Mouse (Mus musculus): ENCODE results near the gene Olfr15. TPM values are rescaled to one million over a fixed set of nuclear protein-coding genes. Genes with fewer than 3 reads are reported as not detected.
"Not testable (repeated sequence)": the region's sequence is repeated elsewhere in the genome, so short reads cannot be mapped to it uniquely, and the experiment has no call there.

Olfr15 gene
- total and polyA plus RNA-seq, 2 experiments = not detected

GRCm38 (mm10) chr16:3846711-3847518 is 16.2 kb downstream of the Olfr15 start, which contains the start of gene Zfp174:
Gene Zfp174 (plus strand): TSS chr16:3847268.
- Histone ChIP-seq H3K4me3 (ENCODE audit: insufficient read depth, low read depth, low read length) (peak within 1 kb of the TSS; percentile 57), H3K4me1 (ENCODE audit: control insufficient read depth, insufficient read depth, low read length) (peaks cover 11% of the 10 kb centered on the region), H3K27me3 (ENCODE audit: control insufficient read depth, insufficient read depth, low read length) (no peaks in the 10 kb centered on the region), H3K36me3 (ENCODE audit: control insufficient read depth, insufficient read depth, low read length) (no peaks in the 10 kb centered on the region), H3K9ac (ENCODE audit: low read depth, low read length) (peak within 1 kb of the TSS; percentile 64), H3K27ac (replicated peaks; ENCODE audit: insufficient read depth, low read depth, low read length) (peak within 1 kb of the TSS; percentile 25), H3K79me2 (ENCODE audit: control insufficient read depth, insufficient read depth, low read length) (no peaks in the 10 kb centered on the region)
- 2% methylated on average over 38 of the region's 38 CpGs for WGBS
- TF ChIP-seq POLR2A (IDR thresholded peaks at IDR 0.05; ENCODE audit: extremely low read depth, insufficient read depth, low read length) (peak; percentile 76), CTCF (IDR thresholded peaks at IDR 0.05; ENCODE audit: low read depth, low read length) (0 out of 2 replicates have a peak, but pooled peaks have one; percentile 11)
- peak; percentile 95 for DNase-seq (ENCODE audit: extremely low read depth, low read depth, low spot score)

DNA sequence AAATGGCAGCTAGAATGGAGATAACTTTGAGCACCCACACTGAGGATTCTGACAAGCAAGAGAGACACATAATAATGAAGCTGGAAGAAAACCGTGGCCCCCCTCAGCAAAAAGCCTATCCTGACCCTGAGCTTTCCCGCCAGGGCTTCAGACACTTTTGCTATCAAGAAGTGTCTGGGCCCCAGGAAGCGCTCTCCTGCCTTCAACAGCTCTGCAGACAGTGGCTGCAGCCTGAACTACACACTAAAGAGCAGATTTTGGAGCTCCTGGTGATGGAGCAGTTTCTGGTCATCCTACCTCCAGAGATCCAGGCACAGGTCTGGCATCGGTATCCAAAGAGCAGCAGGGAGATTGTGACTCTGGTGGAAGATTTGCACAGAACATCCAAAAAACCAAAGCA is 17.2 kb downstream of the Olfr15 start:
- Histone ChIP-seq H3K79me2 (ENCODE audit: control insufficient read depth, insufficient read depth, low read length) (no peaks in the 10 kb centered on the region), H3K36me3 (ENCODE audit: control insufficient read depth, insufficient read depth, low read length) (no peaks in the 10 kb centered on the region), H3K27ac (replicated peaks; ENCODE audit: insufficient read depth, low read depth, low read length) (no peak overlapping the region), H3K4me3 (ENCODE audit: insufficient read depth, low read depth, low read length) (peak overlapping the region; percentile 52; the same call in 1 of the 2 replicates), H3K9ac (ENCODE audit: low read depth, low read length) (no peak overlapping the region), H3K4me1 (ENCODE audit: control insufficient read depth, insufficient read depth, low read length) (peaks cover 11% of the 10 kb centered on the region), H3K27me3 (ENCODE audit: control insufficient read depth, insufficient read depth, low read length) (no peaks in the 10 kb centered on the region)
- TF ChIP-seq POLR2A (IDR thresholded peaks at IDR 0.05; ENCODE audit: extremely low read depth, insufficient read depth, low read length) (no peak), CTCF (IDR thresholded peaks at IDR 0.05; ENCODE audit: low read depth, low read length) (no peak)
- DNase-seq (ENCODE audit: extremely low read depth, low read depth, low spot score) = no peak
- WGBS = 72% methylated on average over 4 of the region's 4 CpGs

DNA sequence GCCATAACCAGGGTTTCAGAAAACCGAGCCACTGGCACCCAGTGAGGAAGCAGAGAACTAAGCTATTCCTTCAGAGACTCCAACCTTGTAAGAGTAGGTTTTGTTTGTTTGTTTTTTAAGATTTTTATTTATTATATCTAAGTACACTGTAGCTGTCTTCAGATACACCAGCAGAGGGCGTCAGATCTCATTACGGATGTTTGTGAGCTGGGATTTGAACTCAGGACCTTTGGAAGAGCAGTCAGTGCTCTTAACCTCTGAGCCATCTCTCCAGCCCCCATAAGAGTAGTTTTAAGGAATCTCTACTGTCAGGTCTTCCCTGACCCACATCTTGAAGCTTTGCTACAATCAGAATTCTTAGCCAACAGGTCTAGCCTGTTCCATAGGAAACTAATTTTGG is 17.7 kb downstream of the Olfr15 start:
- TF ChIP-seq CTCF (IDR thresholded peaks at IDR 0.05; ENCODE audit: low read depth, low read length) (no peak), POLR2A (IDR thresholded peaks at IDR 0.05; ENCODE audit: extremely low read depth, insufficient read depth, low read length) (no peak)
- Histone ChIP-seq H3K36me3 (ENCODE audit: control insufficient read depth, insufficient read depth, low read length) (no peaks in the 10 kb centered on the region), H3K4me3 (ENCODE audit: insufficient read depth, low read depth, low read length) (no peak overlapping the region), H3K27ac (replicated peaks; ENCODE audit: insufficient read depth, low read depth, low read length) (no peak overlapping the region), H3K79me2 (ENCODE audit: control insufficient read depth, insufficient read depth, low read length) (no peaks in the 10 kb centered on the region), H3K9ac (ENCODE audit: low read depth, low read length) (no peak overlapping the region), H3K4me1 (ENCODE audit: control insufficient read depth, insufficient read depth, low read length) (peaks cover 7% of the 10 kb centered on the region), H3K27me3 (ENCODE audit: control insufficient read depth, insufficient read depth, low read length) (no peaks in the 10 kb centered on the region)
- 83% methylated on average over 3 of the region's 3 CpGs for WGBS
- DNase-seq (ENCODE audit: extremely low read depth, low read depth, low spot score) = no peak

- DNase-seq (ENCODE audit: extremely low read depth, low read depth, low spot score); H3K4me3 ChIP-seq (ENCODE audit: insufficient read depth, low read depth, low read length); H3K36me3 ChIP-seq (ENCODE audit: control insufficient read depth, insufficient read depth, low read length); H3K4me1 ChIP-seq (ENCODE audit: control insufficient read depth, insufficient read depth, low read length); H3K27me3 ChIP-seq (ENCODE audit: control insufficient read depth, insufficient read depth, low read length); H3K79me2 ChIP-seq (ENCODE audit: control insufficient read depth, insufficient read depth, low read length); H3K9ac ChIP-seq (ENCODE audit: low read depth, low read length); H3K27ac ChIP-seq (replicated peaks; ENCODE audit: insufficient read depth, low read depth, low read length): not testable (repeated sequence)
- WGBS = 97% methylated on average over 13 of the region's 13 CpGs
Measured at GRCm38 (mm10) chr16:3851301-3851700, 20.6 kb downstream of the Olfr15 start.

DNA sequence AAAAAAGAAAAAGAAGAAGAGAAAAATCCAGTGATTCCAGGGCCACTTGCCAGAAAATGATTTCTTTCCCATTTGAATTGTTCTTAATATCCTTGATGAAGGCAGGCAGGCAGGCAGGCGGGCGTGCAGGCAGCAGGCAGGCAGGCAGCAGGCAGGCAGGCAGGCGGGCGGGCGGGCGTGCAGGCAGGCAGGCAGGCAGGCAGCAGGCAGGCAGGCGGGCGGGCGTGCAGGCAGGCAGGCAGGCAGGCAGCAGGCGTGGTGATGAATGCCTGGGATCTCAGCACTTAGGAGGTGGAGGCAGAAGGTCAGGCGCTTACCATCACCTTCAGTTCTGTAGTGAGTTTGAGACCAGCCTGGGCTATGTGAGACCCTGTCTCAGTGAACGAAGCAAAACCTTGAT is 21.9 kb downstream of the Olfr15 start:
- no peak for DNase-seq (ENCODE audit: extremely low read depth, low read depth, low spot score)
- no peak overlapping the region for H3K27ac ChIP-seq (replicated peaks; ENCODE audit: insufficient read depth, low read depth, low read length)
- no peak overlapping the region for H3K4me3 ChIP-seq (ENCODE audit: insufficient read depth, low read depth, low read length)
- H3K36me3 ChIP-seq (ENCODE audit: control insufficient read depth, insufficient read depth, low read length) = no peaks in the 10 kb centered on the region; the same call in 1 of the 2 replicates
- H3K79me2 ChIP-seq (ENCODE audit: control insufficient read depth, insufficient read depth, low read length) = no peaks in the 10 kb centered on the region
- H3K9ac ChIP-seq (ENCODE audit: low read depth, low read length) = no peak overlapping the region
- peaks cover 3% of the 10 kb centered on the region; the same call in 1 of the 2 replicates for H3K4me1 ChIP-seq (ENCODE audit: control insufficient read depth, insufficient read depth, low read length)
- WGBS = 97% methylated on average over 12 of the region's 12 CpGs
- no peak for TF ChIP-seq CTCF (IDR thresholded peaks at IDR 0.05; ENCODE audit: low read depth, low read length)
- no peak for TF ChIP-seq POLR2A (IDR thresholded peaks at IDR 0.05; ENCODE audit: extremely low read depth, insufficient read depth, low read length)
- no peaks in the 10 kb centered on the region for H3K27me3 ChIP-seq (ENCODE audit: control insufficient read depth, insufficient read depth, low read length)
